Mouse (Mus musculus): ENCODE data around the gene Ube2l3. TPM values are rescaled to one million over a fixed set of nuclear protein-coding genes. Genes with fewer than 3 reads are reported as not detected.
A peak's percentile ranks its signal among the peaks of the same experiment; 100 is the strongest.

Ube2l3 gene
- polyA plus RNA-seq, 1 experiment from 2014 or later = 313 TPM

DNA sequence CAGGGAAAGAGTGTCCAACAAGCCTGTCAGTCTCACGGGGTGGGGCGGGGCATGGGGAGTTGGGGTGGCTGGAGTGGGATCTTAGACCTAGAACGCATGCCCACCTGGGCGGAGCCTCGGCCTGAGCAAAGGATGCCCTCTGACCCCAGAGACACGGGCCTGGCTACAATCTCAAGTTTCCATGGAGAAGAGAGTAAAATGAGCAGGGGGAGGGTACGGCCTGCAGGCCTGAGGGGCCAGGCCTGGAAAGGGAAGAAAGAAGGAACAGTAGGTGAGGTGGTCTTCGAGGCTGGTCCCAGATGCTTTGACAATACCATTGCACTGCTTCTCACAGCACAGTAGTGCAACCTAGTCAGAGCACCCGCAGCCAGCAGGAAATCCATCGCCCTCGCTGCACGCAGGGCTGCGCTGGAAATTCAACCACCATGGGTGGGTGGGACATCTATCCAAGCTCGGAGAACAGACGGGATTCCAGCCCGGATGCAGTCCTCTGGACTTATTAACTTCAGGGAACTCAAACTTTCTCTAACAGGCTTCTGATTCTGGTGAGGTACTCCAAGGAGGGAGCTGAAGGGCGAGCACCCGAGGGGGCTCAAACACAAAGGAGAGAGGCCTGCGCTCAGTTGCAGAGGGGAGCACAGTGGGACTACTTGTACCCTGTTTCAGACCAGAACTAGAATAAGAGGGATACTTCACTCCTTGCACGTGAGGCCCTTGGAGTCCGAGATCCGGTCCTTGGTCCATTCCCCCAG, 78.2 kb downstream of the Ube2l3 start:
- peaks cover 3% of the 10 kb centered on the region for H3K36me3 ChIP-seq (ENCODE audit: control insufficient read depth, insufficient read depth, low read length)
- no peaks in the 10 kb centered on the region for H3K27me3 ChIP-seq (ENCODE audit: control insufficient read depth, insufficient read depth, low read length)
- H3K9me3 ChIP-seq (replicated peaks; ENCODE audit: control insufficient read depth, low read length) = no peaks in the 10 kb centered on the region
- ATAC-seq (replicated peaks; ENCODE audit: insufficient number of reproducible peaks, low FRiP score, low TSS enrichment) = peak; percentile 66
- peak overlapping the region; percentile 63 for H3K4me3 ChIP-seq (ENCODE audit: low read depth, low read length)
- peak overlapping the region; percentile 83 for H3K9ac ChIP-seq (ENCODE audit: low read depth, low read length)
- peak overlapping the region; percentile 82 for H3K4me2 ChIP-seq
- WGBS (ENCODE audit: insufficient replicate concordance) = 6% methylated on average over 22 of the region's 22 CpGs
- peak overlapping the region; percentile 43 for H3K27ac ChIP-seq (ENCODE audit: low read depth, low read length)
- peaks cover 9% of the 10 kb centered on the region for H3K4me1 ChIP-seq (ENCODE audit: control insufficient read depth, insufficient read depth, low read length)

DNA sequence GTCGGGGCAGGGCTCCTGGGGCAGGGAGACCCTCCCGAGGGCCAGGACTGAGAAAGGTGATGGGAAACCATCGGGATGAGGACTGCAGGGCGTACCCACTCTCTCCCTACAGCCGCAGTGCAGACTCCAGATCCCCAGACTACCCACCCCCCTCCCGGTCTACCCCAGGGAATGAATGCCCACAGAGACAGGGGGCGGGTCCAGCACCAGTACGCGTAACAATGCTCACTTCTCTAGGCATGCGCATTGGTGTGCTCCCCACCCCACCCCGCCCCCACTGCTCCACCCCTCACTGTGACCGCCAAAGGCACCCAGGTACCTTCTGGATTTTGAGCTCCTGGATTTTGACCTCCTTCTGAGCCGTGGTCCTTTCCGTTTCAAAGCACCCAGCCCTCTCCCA, 80.9 kb downstream of the Ube2l3 start:
- peaks cover 8% of the 10 kb centered on the region for H3K36me3 ChIP-seq (ENCODE audit: control insufficient read depth, insufficient read depth, low read length)

DNA sequence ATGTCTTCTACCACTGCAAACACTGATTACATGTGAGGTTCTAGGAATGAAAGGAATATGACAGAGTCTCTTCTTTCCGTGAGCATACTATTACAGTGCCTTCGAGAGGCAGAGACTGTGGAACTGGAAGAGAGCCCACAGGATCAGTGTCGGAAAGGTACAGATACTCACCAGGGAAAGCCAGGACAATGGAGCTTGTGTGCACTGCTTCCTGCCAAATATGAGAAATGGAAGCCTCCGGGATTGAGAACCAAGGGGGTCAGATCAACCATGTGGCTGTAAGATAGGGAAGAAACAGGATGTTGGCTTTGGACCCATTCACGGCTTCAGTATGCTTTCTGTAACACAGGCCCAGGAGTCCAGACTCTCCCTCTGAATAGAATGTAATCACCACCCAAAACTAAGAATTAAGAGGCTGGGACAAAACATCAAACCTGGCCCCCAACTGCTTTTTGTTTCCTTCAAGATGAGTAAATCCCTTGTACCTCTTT, 85.1 kb downstream of the Ube2l3 start:
- peak; percentile 39; the same call in 1 of the 2 replicates for ATAC-seq (replicated peaks; ENCODE audit: insufficient number of reproducible peaks, low FRiP score, low TSS enrichment)
- Histone ChIP-seq H3K4me3 (ENCODE audit: low read depth, low read length) (no peak overlapping the region), H3K9ac (ENCODE audit: low read depth, low read length) (no peak overlapping the region), H3K4me1 (ENCODE audit: control insufficient read depth, insufficient read depth, low read length) (no peaks in the 10 kb centered on the region), H3K9me3 (replicated peaks; ENCODE audit: control insufficient read depth, low read length) (no peaks in the 10 kb centered on the region), H3K4me2 (no peak overlapping the region), H3K27me3 (ENCODE audit: control insufficient read depth, insufficient read depth, low read length) (no peaks in the 10 kb centered on the region), H3K36me3 (ENCODE audit: control insufficient read depth, insufficient read depth, low read length) (peaks cover 15% of the 10 kb centered on the region), H3K27ac (ENCODE audit: low read depth, low read length) (peak overlapping the region; percentile 64)
- 71% methylated on average over 5 of the region's 5 CpGs for WGBS (ENCODE audit: insufficient replicate concordance)

More for the DNA sequence above, 80.9 kb downstream of the Ube2l3 start:
- no peaks in the 10 kb centered on the region for H3K9me3 ChIP-seq (replicated peaks; ENCODE audit: control insufficient read depth, low read length)
- H3K27ac ChIP-seq (ENCODE audit: low read depth, low read length) = no peak overlapping the region
- H3K4me2 ChIP-seq = no peak overlapping the region
- no peak overlapping the region for H3K9ac ChIP-seq (ENCODE audit: low read depth, low read length)
- H3K27me3 ChIP-seq (ENCODE audit: control insufficient read depth, insufficient read depth, low read length) = no peaks in the 10 kb centered on the region
- WGBS (ENCODE audit: insufficient replicate concordance) = 71% methylated on average over 14 of the region's 14 CpGs
- H3K4me1 ChIP-seq (ENCODE audit: control insufficient read depth, insufficient read depth, low read length) = peaks cover 9% of the 10 kb centered on the region
- H3K4me3 ChIP-seq (ENCODE audit: low read depth, low read length) = no peak overlapping the region
- ATAC-seq (replicated peaks; ENCODE audit: insufficient number of reproducible peaks, low FRiP score, low TSS enrichment) = no peak

DNA sequence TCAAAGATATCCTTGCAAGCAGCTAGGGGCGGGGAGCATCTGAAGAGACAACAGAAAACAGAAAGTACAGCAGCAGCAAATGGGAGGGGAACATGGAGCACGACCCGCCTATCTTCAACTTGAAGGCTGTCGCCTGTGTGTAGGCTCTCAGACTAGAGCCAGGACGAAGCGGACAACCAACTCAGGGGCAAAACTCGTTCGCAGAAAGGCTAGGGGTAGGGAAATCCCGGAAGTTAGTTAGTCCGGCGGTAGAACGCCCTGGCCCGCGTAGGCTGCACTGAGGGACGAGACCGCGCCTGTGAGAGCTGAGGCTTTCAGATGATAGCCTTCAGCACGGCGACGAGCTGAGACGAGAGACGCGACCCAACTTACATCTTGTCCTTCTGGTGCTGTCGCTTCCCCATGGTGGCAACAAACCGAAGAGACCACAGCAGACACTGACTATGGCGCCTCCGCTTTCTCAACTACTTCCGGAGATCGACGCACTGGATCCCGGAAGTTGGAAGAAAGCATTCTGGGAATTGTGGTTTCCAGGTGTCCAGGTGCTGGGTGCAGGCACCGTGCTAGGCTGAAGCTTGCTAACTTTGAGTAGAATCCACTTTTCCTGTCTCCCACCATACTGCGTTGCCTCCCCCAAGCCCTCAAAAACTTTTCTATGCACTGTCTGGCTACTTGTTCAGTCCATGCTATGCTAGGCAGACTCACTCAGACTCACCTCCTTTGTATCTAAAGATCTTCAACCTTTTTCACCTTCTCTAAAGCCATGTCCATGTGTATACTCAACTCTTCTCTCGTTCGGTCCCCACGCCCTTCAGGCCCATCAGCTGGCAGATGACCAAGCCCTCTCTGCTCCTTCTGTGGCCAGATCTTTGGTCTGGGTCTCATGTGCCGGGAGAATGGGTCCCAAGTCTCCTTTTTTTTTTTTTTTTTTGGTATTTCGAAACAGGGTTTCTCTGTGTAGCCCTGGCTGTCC, 91.4 kb downstream of the Ube2l3 start, which contains the start of gene Ppil2:
Ppil2 (minus strand) TSS at position 487 of the 973 bp plus-strand sequence.
- Histone ChIP-seq H3K9me3 (replicated peaks; ENCODE audit: control insufficient read depth, low read length) (no peaks in the 10 kb centered on the region), H3K4me3 (ENCODE audit: low read depth, low read length) (peak within 1 kb of the TSS; percentile 93), H3K4me2 (peak within 1 kb of the TSS; percentile 78), H3K27me3 (ENCODE audit: control insufficient read depth, insufficient read depth, low read length) (no peaks in the 10 kb centered on the region), H3K36me3 (ENCODE audit: control insufficient read depth, insufficient read depth, low read length) (peaks cover 19% of the 10 kb centered on the region), H3K27ac (ENCODE audit: low read depth, low read length) (peak within 1 kb of the TSS; percentile 50; the same call in 1 of the 2 replicates), H3K4me1 (ENCODE audit: control insufficient read depth, insufficient read depth, low read length) (peaks cover 9% of the 10 kb centered on the region; the same call in 1 of the 2 replicates), H3K9ac (ENCODE audit: low read depth, low read length) (peak within 1 kb of the TSS; percentile 85)
- ATAC-seq (replicated peaks; ENCODE audit: insufficient number of reproducible peaks, low FRiP score, low TSS enrichment) = peak; percentile 76
- 9% methylated on average over 38 of the region's 38 CpGs for WGBS (ENCODE audit: insufficient replicate concordance)

DNA sequence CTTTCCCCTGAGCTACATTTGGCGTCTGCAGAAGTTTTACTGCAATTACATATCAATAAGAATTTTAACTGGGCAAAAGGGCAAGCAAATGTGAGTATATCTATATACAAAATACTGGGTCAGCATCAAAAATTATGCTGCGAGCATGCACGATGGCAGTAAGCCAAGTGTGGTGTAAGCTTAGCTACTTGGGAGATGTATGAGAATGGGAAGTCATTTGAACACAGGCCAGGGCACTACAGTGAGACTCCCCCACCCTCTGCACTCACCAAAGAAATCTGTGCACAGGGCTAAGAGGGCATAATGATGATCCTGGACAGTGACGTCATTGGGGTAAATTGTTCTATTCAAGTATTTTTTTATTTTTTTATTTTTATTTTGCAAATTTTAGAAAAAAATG, 97.8 kb downstream of the Ube2l3 start:
- H3K4me1 ChIP-seq (ENCODE audit: control insufficient read depth, insufficient read depth, low read length) = peaks cover 1% of the 10 kb centered on the region; the same call in 1 of the 2 replicates
- no peak overlapping the region for H3K4me3 ChIP-seq (ENCODE audit: low read depth, low read length)
- H3K36me3 ChIP-seq (ENCODE audit: control insufficient read depth, insufficient read depth, low read length) = peaks cover 29% of the 10 kb centered on the region
- no peak overlapping the region for H3K27ac ChIP-seq (ENCODE audit: low read depth, low read length)
- H3K9me3 ChIP-seq (replicated peaks; ENCODE audit: control insufficient read depth, low read length) = no peaks in the 10 kb centered on the region
- 91% methylated on average over 4 of the region's 4 CpGs for WGBS (ENCODE audit: insufficient replicate concordance)
- no peak for ATAC-seq (replicated peaks; ENCODE audit: insufficient number of reproducible peaks, low FRiP score, low TSS enrichment)
- H3K4me2 ChIP-seq = no peak overlapping the region
- no peaks in the 10 kb centered on the region for H3K27me3 ChIP-seq (ENCODE audit: control insufficient read depth, insufficient read depth, low read length)
- no peak overlapping the region for H3K9ac ChIP-seq (ENCODE audit: low read depth, low read length)

DNA sequence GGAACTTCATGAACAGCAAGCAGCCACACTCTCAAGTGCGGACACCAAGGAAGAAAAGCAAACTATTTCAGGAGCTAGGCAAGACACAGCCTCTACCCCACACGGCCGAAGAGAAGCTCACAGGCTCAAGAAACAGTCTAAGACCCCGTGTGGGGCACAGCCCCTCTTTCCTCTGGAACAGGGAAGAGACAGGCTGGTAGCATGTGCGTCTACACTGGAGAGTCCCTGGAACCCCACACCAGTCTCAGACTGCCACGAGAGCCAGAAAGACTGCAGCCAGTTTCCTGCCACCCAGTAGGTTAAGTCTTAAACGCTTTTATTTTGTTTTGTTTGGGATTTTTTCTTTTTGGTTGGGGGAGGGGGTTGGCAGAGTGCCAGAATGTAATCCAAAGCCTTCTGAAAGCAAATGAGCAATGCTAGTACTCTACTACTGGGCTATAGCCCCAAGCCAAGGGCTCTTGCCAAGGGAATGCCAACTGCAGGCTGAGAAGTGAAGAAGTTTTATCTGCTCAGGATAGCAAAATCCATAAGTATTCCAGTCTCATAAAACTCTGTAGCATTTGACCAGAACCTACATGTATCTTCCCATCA, 99.7 kb downstream of the Ube2l3 start:
- H3K4me1 ChIP-seq (ENCODE audit: control insufficient read depth, insufficient read depth, low read length) = no peaks in the 10 kb centered on the region
- H3K9me3 ChIP-seq (replicated peaks; ENCODE audit: control insufficient read depth, low read length) = no peaks in the 10 kb centered on the region
- ATAC-seq (replicated peaks; ENCODE audit: insufficient number of reproducible peaks, low FRiP score, low TSS enrichment) = no peak
- no peak overlapping the region for H3K4me3 ChIP-seq (ENCODE audit: low read depth, low read length)
- no peak overlapping the region for H3K4me2 ChIP-seq
- peaks cover 31% of the 10 kb centered on the region for H3K36me3 ChIP-seq (ENCODE audit: control insufficient read depth, insufficient read depth, low read length)
- 74% methylated on average over 7 of the region's 7 CpGs for WGBS (ENCODE audit: insufficient replicate concordance)
- H3K27me3 ChIP-seq (ENCODE audit: control insufficient read depth, insufficient read depth, low read length) = no peaks in the 10 kb centered on the region
- H3K9ac ChIP-seq (ENCODE audit: low read depth, low read length) = no peak overlapping the region
- H3K27ac ChIP-seq (ENCODE audit: low read depth, low read length) = no peak overlapping the region

MicroRNA genes within 50 kb of the gene (microRNA counts, 519-probe panel; counts per million panel counts)
- microRNA mmu-miR-130b (6,454 counts per million, percentile 84 among the panel's probes with 10 or more counts), microRNA mmu-miR-301b (2,524 counts per million, percentile 8 among the panel's probes with 10 or more counts)

Small RNA genes within 50 kb of the gene (microRNA-seq; reads per million reads assigned to microRNA genes)
- gene Mir130b (ENCODE audit: borderline number of aligned reads) (5,585 reads per million, percentile 94 among the genes with 10 or more reads in this experiment), gene Mir301b (ENCODE audit: borderline number of aligned reads) (74.9 reads per million, percentile 61 among the genes with 10 or more reads in this experiment)

Other genes with a start within 250 kb of the Ube2l3 start
- gene Mapk1, start 219.3 kb downstream of the Ube2l3 start, polyA plus RNA-seq (2014; fragmentation: Nextera tagmentation; extraction: Ambion mirVana) = 146 and 165 TPM in 2 replicates
- gene Ypel1, start 133.0 kb downstream of the Ube2l3 start, polyA plus RNA-seq (2014; fragmentation: Nextera tagmentation; extraction: Ambion mirVana) = 20.1 and 20.4 TPM in 2 replicates
- 104 and 108 TPM in 2 replicates for gene Ppil2, start 91.4 kb downstream of the Ube2l3 start, polyA plus RNA-seq (2014; fragmentation: Nextera tagmentation; extraction: Ambion mirVana)
- gene 2610318N02Rik, start 77.5 kb downstream of the Ube2l3 start, polyA plus RNA-seq (2014; fragmentation: Nextera tagmentation; extraction: Ambion mirVana) = 37.0 and 41.5 TPM in 2 replicates
- 61.9 and 63.6 TPM in 2 replicates for gene Sdf2l1, start 70.3 kb downstream of the Ube2l3 start, polyA plus RNA-seq (2014; fragmentation: Nextera tagmentation; extraction: Ambion mirVana)
- 4.6 and 5.8 TPM in 2 replicates for gene Ydjc, start 58.0 kb downstream of the Ube2l3 start, polyA plus RNA-seq (2014; fragmentation: Nextera tagmentation; extraction: Ambion mirVana)
- gene Ccdc116, start 55.4 kb downstream of the Ube2l3 start, polyA plus RNA-seq (2014; fragmentation: Nextera tagmentation; extraction: Ambion mirVana) = 0.07 TPM in 1 of 2 replicates, not detected in the other
- gene Rimbp3, start 6.0 kb upstream of the Ube2l3 start, polyA plus RNA-seq (2014; fragmentation: Nextera tagmentation; extraction: Ambion mirVana) = 0.04 and 0.34 TPM in 2 replicates
- gene Hic2, start 30.9 kb upstream of the Ube2l3 start, polyA plus RNA-seq (2014; fragmentation: Nextera tagmentation; extraction: Ambion mirVana) = 4.5 and 4.8 TPM in 2 replicates
- 4.9 and 7.1 TPM in 2 replicates for gene Tmem191c, start 73.4 kb upstream of the Ube2l3 start, polyA plus RNA-seq (2014; fragmentation: Nextera tagmentation; extraction: Ambion mirVana)
- gene Serpind1, start 128.7 kb upstream of the Ube2l3 start, polyA plus RNA-seq (2014; fragmentation: Nextera tagmentation; extraction: Ambion mirVana) = 0.61 and 2.5 TPM in 2 replicates
- 6.0 and 6.5 TPM in 2 replicates for gene Snap29, start 203.3 kb upstream of the Ube2l3 start, polyA plus RNA-seq (2014; fragmentation: Nextera tagmentation; extraction: Ambion mirVana)
- 36.8 and 38.3 TPM in 2 replicates for gene Pi4ka, start 203.7 kb upstream of the Ube2l3 start, polyA plus RNA-seq (2014; fragmentation: Nextera tagmentation; extraction: Ambion mirVana)
- gene Crkl, start 249.3 kb upstream of the Ube2l3 start, polyA plus RNA-seq (2014; fragmentation: Nextera tagmentation; extraction: Ambion mirVana) = 47.8 and 49.6 TPM in 2 replicates